Mouse (Mus musculus) stomach, postnatal 0 days (tissue): Measurements from ENCODE around the gene Cbarp.

ENCODE experiments used
- CTCF ChIP-seq: IDR thresholded peaks from 2 replicates; pipeline ENCODE4 v1.5.1; 2016; ENCODE audit warnings: antibody characterized with exemption, low read depth, mild to moderate bottlenecking, moderate library complexity
- EP300 ChIP-seq: optimal IDR thresholded peaks from 2 replicates; pipeline ENCODE3; 2016; ENCODE audit warnings: antibody characterized with exemption

- TF ChIP-seq EP300 (no peak), CTCF (no peak)
These were observed 39.7 kb downstream of the Cbarp start for GRCm38 (mm10) chr10:80100982-80101381.
